Mouse (Mus musculus): ENCODE results near the gene Txnip.

DNA sequence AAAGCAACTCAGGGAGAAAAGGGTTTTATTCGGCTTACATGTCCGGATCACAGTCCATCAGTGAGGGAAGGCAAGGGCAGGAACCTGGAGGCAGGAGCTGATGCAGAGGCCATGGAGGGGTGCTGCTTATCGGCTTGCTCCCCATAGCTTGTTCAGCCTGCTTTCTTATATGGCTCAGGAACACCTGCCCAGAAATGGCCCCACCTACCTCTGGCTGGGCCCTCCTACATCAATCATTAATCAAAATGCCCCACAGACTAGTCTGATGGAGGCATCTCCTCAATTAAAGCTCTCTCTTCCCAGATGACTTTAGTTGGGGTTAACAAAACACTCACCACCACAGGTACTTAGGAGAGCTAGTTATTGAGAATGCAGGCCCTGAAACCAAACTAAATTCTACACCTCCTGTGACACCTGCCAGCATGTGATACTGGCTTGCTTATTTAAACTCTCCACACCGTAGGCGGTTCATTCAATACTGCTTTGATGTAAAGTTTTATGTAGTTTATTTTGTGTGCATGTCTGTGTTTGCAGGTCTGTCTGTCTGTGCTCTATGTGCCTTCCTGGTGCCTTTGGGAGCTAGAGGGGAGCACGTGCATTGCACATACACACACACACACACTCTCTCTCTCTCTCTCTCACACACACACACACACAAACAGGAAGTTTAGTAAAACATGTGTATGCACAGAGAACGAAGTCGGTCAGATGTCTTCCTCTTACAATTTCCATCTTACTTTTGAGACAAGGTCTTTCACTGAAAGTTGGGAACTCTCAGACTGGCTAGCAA is 9.1 kb downstream of the Txnip start:
- TF ChIP-seq CTCF (conservative IDR thresholded peaks at IDR 0.05; ENCODE audit: low read length), result no peak
- TF ChIP-seq NANOG (IDR thresholded peaks at IDR 0.05; ENCODE audit: borderline replicate concordance, low read length), result no peak
